Mouse (Mus musculus): Measurements from ENCODE around the gene Gm49450.
A peak's percentile ranks its signal among the peaks of the same experiment; 100 is the strongest.

Gm49450 gene

DNA sequence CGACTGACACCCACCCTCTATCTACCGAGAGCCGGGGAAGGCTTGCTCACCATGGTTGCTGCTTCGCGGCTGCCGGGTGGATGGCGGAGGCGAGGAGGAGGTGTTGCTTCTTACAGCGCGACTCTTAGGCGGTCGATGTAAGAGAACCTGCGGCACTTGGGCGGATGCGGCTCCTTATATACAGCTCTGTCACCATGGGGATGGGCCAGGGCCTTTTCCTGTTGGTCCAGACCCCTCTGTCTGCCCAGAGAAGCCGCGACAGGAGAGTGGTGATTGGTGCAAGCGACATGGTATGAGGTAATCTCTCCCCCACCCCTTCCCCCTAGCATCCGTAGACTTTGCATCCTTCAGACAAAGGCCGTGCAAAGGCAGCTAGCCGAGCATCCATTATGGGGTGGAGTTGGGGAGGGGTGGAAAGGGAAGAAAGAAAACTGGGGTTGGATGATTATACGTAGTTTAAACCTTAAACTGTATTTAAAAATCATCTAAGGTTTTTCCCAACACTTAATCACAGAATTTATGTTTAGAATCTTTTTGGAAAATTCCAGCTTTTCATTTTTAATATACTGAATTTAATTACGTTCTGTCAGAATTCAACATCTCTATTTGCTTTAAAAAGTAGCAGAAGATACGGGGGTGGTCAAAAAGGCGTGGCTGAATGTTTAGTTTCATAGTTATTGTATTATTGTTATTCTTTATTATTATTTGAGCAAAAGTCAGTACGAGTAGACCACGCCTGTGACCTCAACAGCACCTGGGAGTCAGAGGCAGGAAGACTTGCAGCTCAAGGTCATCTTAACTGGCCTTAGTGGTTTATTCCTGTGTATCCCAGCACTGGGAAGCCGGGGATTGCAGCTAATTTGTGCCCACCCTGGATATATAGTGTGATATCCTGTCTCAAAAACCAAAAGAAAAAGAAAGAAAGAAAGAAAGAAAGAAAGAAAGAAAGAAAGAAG lies at the start of gene Gm49450, which contains the start of gene Tuba1a:
TSS of gene Gm49450 (minus strand) at position 151 of the 956 bp plus-strand sequence.
TSS of gene Tuba1a (minus strand) at position 303 of the 956 bp plus-strand sequence.
- DNase-seq = peak; percentile 83

DNA sequence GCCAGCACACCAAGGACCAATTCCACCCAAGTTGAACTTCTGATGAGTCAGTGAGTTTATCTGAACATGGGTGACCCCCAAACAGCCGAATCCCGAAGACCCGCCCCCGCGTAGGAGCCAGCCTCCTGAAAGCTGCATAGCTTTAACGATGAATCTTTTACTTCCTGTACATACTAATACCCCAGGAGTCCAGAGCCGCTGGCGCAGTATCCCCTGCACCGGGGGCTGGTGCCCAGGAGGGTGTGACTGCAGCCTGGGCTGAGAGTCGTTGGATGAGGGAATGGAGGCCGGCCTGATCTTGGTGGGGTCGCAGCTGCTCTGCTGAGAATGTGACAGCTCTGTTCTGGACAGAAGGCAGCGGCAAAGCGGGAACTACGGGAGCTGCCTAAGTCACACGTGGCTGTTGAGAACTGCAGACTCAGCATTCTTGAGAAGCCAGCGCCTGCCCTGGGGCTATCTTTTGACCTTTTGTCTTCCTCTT lies 48.1 kb upstream of the Gm49450 start:
- DNase-seq = peak; percentile 54

DNA sequence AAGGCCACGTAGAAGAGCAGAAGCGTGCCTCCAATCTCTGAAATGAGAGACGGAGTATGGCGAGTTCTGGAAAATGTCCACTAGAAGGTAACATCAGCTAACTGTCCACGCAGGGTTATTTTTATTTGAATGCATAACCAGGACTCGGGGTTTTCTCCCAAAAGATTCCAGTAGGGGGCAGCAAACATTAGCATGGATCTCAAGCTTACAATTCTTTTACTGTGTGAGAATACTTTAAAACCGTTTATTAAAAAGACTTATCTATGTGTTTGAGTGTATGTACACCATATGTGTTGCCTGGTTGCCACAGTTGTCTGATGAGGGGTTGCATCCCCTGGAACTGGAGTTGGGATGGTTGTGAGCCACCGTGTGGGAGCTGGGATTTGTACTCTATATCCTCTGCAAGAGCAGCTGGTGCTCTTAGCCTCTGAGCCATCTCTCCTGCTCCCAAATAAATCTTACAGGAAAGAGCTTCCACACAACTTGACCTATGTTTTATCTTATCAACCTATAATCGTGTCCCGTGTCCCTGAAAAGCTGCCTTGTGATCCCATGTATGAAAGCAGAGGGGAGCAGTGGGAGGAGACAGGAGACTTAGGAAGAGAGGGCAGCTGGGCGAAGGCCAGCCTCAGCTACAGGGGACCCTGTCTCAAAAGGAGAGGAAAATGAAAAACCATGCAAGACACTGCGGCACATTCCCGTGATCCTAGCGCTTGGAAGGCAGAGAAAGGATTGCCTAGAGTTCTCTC lies 47.4 kb upstream of the Gm49450 start:
- DNase-seq = peak; percentile 72

DNA sequence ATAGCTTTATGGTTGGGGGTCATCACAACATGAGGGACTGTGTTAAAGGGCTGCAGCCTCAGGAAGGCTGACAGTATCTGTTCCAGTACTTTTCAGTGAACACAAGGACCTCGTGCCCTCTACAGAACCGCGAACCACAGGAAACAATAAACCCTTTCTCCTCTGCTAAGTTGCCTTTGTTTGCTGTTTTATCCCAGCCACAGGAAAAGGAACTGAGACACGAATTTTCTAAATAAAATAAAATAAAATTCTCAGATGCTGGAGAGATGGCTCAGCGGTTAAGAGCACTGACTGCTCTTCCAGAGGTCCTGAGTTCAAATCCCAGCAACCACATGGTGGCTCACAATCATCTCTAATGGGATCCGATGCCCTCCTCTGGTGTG lies 45.4 kb upstream of the Gm49450 start:
- DNase-seq = no peak

DNA sequence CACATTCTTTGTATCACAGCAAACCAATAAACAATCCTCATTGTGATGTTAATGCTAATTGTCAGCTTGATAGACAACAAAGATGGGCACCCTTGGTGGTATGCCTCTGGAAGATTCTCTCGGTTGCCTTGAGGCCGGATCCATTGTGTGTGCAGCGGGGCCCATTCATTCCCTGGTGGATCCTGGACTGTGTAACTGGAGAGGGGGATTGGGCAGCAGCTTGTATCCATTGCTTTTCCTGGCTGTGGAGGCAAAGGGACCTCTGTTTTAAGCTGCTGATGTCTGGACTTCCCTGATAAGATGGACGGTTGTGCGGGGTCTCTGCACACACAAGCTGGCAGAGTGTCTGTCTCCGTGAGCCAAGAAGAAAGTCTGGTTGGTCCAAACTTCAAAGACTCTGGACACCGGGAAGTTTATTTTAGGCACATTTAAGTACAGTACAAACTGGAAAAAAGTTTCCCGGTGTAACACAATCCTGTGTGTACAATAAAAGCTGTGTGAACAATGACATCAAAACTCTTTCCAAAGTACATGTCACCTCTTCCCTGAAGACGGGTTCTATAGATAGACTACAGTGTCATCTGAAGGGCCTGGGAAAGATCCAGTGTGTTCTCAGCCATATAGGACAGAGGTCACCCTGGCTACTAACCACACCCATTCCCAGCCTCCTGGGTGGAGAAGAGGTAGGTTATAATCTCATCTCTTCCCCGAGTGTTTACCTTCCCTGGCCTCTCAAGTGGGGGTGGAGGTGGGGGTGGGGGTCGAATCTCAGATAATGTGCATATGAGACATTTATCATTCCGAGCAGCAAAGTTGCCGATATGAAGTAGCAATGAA lies 44.8 kb upstream of the Gm49450 start:
- no peak for DNase-seq

DNA sequence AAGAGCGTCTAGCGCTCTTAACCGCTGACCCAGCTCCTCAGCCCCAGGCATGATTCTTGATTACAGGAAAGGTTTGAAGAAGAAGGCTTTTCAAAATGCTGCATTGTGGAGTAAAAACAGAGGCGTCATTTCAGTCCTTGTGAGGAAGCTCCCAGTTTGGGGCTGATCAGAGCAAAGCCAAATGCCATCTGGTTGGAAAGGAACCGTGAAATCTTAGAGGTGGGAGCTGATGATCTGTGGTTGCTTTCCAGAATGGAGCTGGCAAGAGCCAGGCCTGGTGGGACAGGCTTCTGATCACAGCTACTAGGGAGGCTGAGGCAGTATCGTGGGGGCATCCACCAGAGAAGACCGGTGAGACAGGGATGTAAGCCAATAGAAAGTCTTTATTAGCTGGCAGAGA lies 43.5 kb upstream of the Gm49450 start:
- DNase-seq = no peak

DNA sequence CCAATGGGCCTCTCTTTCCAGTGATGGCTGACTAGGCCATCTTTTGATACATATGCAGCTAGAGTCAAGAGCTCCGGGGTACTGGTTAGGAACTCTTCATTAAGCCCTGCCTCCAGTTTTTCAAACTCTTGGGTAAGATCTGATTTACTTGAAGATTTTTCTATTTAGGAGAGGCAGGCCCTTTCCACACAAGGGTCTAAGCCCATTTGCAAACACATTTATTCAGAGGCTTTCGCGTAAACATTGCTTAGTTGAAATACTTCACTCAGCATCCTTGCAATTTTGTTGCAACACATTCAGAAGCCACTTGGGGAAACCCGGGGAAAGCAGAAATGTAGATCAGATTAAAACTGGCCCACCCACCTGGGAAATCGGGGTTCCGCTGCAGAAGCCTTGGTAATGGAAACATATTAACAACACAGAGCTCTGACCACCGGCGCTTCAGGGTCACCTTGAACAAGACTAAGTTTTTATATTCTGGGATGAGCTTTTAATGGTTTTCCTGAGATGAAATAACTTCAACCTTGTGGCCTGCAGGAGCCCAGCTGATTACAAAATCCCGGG lies 41.7 kb upstream of the Gm49450 start:
- no peak for DNase-seq

DNA sequence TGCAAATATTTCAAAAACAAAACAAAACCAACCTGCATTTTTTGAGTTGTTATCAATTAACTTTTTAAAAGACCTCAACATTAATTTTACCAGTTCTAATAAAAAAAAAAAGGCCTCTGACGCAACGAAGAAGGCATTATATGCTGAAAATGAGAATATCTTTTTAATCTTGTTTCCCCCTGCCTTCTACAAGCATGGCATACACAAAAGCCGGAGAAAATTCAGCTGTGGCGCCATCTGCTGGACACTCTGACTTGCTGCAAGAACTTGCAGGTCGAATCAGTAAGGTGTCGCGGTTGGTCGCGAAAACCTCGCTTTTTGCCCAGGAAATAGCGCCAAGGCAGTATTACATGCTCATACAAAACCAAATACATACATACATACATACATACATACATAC lies 40.5 kb upstream of the Gm49450 start:
- peak; percentile 82 for DNase-seq

DNA sequence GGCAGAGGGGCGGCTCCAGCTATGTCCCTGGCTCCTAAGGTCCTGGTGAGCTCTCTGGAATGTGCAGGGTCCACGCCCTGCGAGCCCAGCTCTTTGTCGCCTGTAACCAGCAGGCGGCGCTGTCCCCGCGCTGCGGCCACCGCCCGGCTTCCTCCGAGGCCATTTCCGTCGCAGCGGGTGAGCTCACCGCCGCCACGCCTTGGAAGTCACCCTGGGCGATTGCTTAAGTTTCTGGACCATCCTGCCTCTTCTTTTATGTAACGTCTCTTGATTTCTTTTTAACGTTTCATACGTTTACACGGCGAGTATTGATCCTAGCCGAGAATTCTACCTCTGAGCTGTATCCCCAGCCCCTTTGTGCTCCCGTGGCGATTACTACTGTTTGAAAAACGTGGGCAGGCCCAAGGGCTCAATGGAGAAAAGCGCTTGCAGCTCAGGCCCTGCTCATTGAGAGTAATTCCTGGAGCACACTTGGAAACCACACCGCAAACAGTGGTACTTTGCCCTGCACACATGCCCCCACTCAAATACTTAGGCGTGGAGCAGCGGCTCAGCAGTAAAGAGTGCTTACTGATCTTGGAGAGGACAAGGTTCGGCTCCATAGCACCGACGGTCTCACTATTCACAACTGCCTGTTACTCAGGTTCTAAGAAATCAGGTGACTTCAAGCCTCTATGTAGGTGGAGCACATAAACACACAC lies 39.9 kb upstream of the Gm49450 start:
- peak; percentile 96 for DNase-seq

DNA sequence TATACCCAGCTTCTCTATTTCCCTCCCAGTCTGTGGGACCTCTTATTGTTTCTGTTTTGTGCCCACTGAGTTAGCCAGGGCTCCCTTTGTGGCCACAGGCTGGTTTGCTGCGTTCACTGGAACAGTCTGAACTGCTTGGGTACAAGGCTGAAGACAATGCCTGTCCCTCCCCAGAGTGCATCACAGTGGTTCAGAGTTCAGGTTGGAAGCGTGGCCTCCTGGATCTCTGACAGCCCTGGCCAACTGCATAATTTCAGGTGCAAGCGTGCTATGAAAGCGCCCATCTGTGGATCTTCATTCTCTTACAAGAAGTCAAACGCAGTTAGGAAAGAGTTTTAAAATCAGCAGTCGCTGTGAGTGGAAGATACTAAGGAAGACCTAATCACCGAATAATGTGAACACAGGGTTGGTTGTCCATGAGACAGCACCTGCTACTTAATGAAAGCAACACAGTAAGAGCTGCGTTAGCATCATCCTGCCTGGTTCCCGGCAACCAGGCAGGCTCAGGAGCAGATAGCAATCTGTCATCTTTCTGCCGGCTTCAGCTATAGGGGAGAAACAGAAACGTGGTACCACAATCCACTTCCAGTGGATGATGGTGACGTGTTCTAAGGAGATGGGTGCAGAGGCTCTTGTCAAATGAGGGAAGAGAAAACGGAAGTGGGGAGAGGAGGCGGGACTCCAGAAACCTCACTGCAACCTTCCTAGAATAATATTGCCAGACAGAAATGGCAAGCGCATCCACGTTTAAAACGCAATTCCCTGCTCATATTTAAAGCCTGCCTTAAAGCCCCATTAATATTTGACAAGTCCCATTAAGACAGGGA lies 38.9 kb upstream of the Gm49450 start:
- peak; percentile 39 for DNase-seq

DNA sequence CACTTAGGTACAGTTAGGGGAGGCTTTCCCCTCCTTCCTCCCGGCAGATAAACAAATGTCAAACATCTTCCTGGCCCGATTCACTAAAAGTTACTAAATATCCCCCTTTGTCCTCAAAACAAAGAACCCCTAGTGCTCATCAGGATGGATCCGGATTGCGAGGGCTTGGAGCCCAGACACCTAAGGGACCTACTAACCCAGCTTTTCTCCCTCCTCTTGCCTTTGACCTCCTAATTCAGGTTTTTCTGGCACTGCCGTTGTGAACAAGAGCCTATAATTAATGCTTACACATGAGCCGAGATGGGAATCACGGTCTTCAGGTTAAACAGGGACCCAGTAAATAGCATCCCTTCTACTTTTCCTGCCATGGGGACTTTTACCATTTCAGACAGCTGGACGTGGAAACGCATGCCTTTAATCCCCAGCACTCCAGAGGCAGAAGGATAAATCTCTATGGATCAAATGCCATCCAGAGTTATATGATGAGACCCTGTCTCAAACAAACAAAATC lies 38.2 kb upstream of the Gm49450 start:
- no peak for DNase-seq

DNA sequence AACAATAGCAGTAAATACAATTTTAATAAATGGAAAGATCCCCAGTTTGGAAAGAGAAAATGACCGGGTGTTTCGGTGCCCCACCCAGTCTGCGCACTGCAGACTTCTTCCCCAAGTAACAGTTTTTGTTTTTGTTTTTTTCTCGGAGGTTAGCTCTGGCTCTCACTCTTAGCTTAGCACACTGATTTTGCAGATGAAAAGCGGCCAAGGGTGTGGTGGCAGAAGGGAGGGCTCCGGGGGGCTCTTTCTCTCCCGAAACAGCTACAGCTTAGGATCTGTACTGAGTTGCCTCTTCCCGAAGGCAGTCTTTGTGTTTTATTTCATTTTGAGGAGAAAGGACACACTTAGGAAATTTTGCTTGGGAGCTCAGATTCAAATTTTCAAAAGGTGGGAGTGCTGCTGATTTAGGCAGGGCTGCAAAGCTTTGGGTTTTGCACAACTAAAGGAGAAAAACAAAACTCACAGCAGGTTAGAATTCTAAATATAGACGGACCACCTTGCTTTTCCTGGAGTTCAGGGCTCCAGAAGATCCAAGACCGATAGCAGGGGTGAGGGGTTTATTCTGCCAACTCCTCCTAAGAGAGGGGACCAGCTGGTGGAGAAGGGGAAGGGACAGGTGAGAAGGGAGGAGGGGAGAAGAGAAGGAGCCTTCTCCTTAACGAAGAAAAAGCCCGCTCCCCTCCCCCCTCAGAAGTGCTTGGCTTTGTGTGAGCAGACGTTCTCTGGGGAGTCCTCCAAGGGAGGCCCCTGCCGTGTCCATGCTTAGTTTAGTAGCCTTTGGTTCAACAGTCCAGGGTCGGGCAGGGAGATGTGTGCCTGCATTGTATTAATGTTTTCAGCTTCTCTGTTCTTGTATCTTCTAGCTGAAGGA lies 37.6 kb upstream of the Gm49450 start:
- no peak for DNase-seq

DNA sequence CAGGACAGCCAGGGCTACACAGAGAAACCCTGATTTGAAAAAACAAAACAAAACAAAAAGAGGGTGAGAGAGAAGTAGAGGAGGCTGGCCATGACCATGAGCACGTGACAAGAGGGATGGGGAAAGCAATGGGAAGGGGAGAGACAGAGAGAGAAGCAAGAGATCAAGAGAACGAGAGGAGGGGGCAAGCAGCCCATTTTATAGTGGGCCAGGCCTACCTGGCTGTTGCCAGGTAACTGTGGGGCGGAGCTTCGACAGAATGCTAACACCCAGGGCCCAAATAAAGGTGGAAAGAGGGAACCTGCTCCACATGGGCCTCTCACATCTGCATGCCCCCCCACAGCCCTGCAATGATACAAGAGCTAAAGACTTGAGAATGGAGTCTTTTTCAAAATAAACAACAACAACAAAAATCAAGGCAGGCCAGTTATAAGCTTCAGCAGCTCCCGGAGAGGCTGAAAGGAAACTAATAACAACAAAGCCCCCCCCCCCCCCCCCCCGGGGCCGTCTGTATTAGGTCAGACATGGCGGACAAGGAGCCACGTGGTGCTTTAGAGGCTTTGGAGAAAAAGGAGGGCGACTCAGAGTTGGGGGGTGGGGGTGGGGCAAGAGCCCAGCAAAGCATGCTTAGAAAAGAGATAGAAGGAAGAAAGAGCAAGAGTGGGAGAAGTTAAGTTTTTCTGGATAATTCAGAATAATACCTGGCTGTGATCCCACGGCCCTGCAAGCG lies 36.5 kb upstream of the Gm49450 start:
- no peak for DNase-seq

DNA sequence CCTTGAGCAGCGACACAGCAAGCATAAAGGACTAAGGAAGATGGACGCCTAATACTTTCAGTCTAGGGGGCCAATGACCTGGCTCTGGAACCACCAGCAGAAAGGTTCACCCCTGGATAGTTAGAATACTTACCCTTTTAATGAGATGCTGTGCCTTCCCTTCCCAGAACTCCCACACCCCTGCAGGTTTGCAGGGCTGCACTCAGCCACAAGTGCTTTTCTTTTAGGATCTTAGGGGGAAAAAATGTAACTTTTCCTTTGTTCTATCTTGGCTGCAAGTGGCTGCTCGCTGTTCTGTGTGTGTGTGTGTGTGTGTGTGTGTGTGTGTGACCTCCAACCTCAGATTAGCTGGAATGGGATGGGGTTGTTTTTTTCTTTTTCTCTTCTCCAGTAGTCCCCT lies 35.4 kb upstream of the Gm49450 start:
- no peak for DNase-seq

DNA sequence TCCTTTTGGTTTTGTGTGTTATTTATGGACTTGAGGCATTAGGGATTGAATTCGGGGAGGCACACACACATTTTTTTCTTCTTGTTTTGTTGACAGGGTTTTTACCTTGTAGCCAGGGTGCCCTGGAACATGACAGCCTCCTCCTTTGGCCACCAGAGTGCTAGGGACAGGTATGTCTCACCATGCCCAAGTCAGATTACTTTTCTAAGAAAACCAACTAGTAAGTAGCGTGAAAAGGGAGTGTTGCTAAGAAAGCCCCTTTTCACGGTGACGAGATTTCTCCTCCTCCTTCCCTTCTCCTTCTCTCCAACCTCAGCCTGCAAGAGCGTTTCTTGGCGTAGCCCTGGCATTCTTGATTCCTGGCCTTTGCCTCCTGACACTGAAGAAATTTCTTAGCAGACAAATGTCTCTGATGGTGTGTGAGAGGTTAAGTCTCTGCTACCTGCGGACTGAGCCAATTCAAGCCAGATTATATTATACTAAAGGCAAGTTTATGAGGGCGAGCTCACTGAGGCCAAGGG lies 34.4 kb upstream of the Gm49450 start:
- DNase-seq = no peak

DNA sequence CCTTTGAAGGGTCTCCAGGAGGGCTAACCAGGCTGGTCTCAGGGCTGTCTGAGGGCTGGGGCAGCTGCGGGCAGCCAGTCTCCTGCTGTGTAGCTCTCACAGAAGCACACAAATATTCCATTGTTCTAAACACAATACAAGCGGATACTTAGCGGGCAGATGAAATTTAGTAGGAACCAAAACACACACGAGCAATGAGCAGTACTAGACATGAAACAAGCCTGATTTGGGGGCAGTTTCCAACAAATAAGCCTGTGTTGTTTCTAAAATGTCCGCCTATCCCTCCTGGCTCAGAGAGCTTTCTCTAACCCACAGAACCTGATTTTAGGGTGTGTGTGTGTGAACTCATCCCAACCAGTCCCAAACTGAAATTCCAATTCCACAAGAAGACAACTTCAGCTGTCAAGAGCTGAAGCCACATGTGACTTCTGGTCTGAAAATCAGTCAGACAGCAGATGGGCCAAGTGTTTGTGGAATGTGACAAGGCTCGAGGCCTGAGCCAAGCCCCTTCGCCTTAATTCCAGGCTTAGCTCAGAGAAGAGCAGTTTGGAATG lies 33.8 kb upstream of the Gm49450 start:
- no peak for DNase-seq

DNA sequence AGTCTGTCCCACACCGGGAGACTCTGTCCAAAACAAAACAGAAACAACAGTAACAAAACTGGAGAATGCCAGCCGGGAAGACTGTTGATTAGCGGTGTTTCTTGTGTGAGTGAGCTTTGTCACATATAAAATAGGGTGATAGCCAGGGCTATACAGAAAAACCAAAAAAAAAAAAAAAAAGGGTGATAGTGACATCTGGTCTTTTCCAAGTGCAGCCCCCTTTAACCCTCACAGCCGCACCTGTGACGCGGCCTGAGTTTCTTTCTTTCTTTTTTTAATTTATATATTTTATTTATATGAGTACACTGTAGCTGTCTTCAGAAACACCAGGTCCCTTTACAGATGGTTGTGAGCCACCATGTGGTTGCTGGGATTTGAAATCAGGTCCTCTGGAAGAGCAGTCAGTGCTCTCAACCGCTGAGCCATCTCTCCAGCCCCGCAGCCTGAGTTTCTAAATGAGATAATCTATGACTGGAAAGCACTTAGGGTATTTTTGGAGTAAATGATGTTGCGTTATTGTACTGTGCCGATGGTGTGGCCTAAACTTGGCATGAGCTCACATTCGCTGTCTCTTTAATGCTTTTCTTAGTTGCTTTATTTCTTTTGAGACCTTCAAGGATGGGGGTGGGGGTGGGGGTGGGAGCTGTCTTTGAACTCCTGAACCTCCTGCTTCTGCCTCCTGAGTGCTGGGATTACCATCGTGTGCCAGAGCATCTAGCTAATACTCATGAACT lies 32.8 kb upstream of the Gm49450 start:
- DNase-seq = no peak
